21 mouse cellular contexts compared by ENCODE assay signal in genomic region chr2:166980161-166980560, GRCm38 (mm10). TPM values are rescaled to one million over a fixed set of nuclear protein-coding genes. Genes with fewer than 3 reads are reported as not detected.
A peak's percentile ranks its signal among the peaks of the same experiment; 100 is the strongest.
DNase-seq lines count a peak whose midpoint lies in the region; ATAC-seq and TF ChIP-seq lines count a peak whose summit lies in the region.
"Had no signal": no experiment of that assay in that cellular context is flagged by ENCODE, and none has a peak within 500 bp of the region (broad histone marks: within the 10 kb centered on the region; RNA-seq: fewer than 3 reads in every experiment).

No protein-coding gene starts in this region.

- no peak for TF ChIP-seq POLR2A in bone marrow macrophage, adult 2 months (IDR thresholded peaks at IDR 0.05; ENCODE audit: borderline replicate concordance, low read depth, low read length)

- 0 out of 2 replicates have a peak, but pooled peaks have one; percentile 39 for ATAC-seq in neutrophil, adult 5-6 weeks (ENCODE audit: extremely low read depth, insufficient number of reproducible peaks, low FRiP score, poor library complexity, severe bottlenecking)
- ATAC-seq: activated CD4-positive, CD25-positive, alpha-beta regulatory T cell, adult 4 months; hindbrain, postnatal 0 days; Patski had no signal

- peak overlapping the region; percentile 76 for H3K27ac ChIP-seq in bone marrow macrophage, adult 2 months (ENCODE audit: insufficient read depth, low read depth, low read length)
- peak overlapping the region; percentile 27 for H3K27ac ChIP-seq in macrophage
- H3K27ac ChIP-seq: embryonic facial prominence, embryonic 13.5 days; forebrain, embryonic 12.5 days; hindbrain, embryonic 13.5 days; hindbrain, postnatal 0 days had no signal

- WGBS in macrophage (ENCODE audit: missing documents), result 0% methylated on average over 2 of the region's 2 CpGs

- TF ChIP-seq CTCF in bone marrow macrophage, adult 2 months (IDR thresholded peaks at IDR 0.05; ENCODE audit: low read depth, low read length), result no peak

- H3K4me3 ChIP-seq in bone marrow macrophage, adult 2 months (ENCODE audit: insufficient read depth, low read length), result no peak overlapping the region
- H3K4me3 ChIP-seq in macrophage (ENCODE audit: inconsistent target), result no peak overlapping the region
- H3K4me3 ChIP-seq: embryonic facial prominence, embryonic 13.5 days; forebrain, embryonic 12.5 days; hindbrain, embryonic 13.5 days had no signal

- peak; percentile 57 for DNase-seq in A20 (ENCODE audit: low read depth, low spot score)
- DNase-seq in kidney, postnatal 14 days, result no peak
- DNase-seq in frontal cortex, postnatal 14 days (ENCODE audit: low spot score in 2 of 2), result no peak
- no peak for DNase-seq in heart, adult 11 months
- DNase-seq in gastrocnemius, postnatal 36 days, result no peak
- DNase-seq: adrenal gland, postnatal 36 days; cerebellum, adult 11 months; cerebellum, adult 8-10 months; cerebellum, postnatal 14 days; heart, postnatal 10 days; heart, postnatal 4 days; kidney, adult 18-20 months had no signal

- H3K4me1 ChIP-seq in bone marrow macrophage, adult 2 months (ENCODE audit: control insufficient read depth, insufficient read depth, low read length), result peaks cover 51% of the 10 kb centered on the region

- intact Hi-C loops in gastrocnemius, postnatal 36 days (cut with DNase I), result no loop called here

- H3K36me3 ChIP-seq in macrophage (ENCODE audit: inconsistent target), result no peaks in the 10 kb centered on the region
- H3K36me3 ChIP-seq: embryonic facial prominence, embryonic 13.5 days; forebrain, embryonic 12.5 days; hindbrain, embryonic 13.5 days had no signal

- H3K79me2 ChIP-seq in macrophage (ENCODE audit: inconsistent target), result peaks cover 99% of the 10 kb centered on the region

RNA-seq across cellular contexts. Expression of gene Stau1, which starts 15.9 kb away (rescaled TPM):
- polyA plus RNA-seq in bone marrow macrophage, adult 2 months (2012; ENCODE audit: insufficient read depth, insufficient read length, missing spikeins), result 48.7 and 51.2 TPM in 2 replicates
- total RNA-seq in macrophage (2018; cell fraction: chromatin; rRNA removed), result 100 to 1,000 TPM in 24 of 26 experiments, 10 to 100 TPM in 2; 98.0 to 265 (median 128) TPM
- total RNA-seq in macrophage (2018; cell fraction: cytosol; rRNA removed), result 10 to 100 TPM; 43.9 to 68.0 (median 53.0) TPM
- total RNA-seq in macrophage (2018; cell fraction: nucleus; rRNA removed), result 100 to 1,000 TPM in 3 of 26 experiments, 10 to 100 TPM in 23; 58.7 to 250 (median 84.6) TPM
- 33.2 to 69.7 TPM (median 44.1 TPM) in 3 replicates for polyA plus RNA-seq in macrophage (2018)
- total RNA-seq in neutrophil, adult 5-6 weeks (2017), result 64.5 and 67.0 TPM in 2 replicates
- total RNA-seq in gastrocnemius, postnatal 36 days (2021), result 10 to 100 TPM; 30.9 to 33.6 TPM

RNA-seq across cellular contexts. Expression of gene Ddx27, which starts 34.8 kb away (rescaled TPM):
- polyA plus RNA-seq in bone marrow macrophage, adult 2 months (2012; ENCODE audit: insufficient read depth, insufficient read length, missing spikeins), result 20.4 TPM in 2 replicates
- total RNA-seq in macrophage (2018; cell fraction: chromatin; rRNA removed), result 100 to 1,000 TPM in 1 of 26 experiments, 10 to 100 TPM in 25; 22.9 to 107 (median 48.0) TPM
- 10 to 100 TPM; 16.7 to 23.4 (median 20.4) TPM for total RNA-seq in macrophage (2018; cell fraction: cytosol; rRNA removed)
- 10 to 100 TPM; 16.6 to 64.4 (median 23.7) TPM for total RNA-seq in macrophage (2018; cell fraction: nucleus; rRNA removed)
- 15.6 to 38.1 TPM (median 33.2 TPM) in 3 replicates for polyA plus RNA-seq in macrophage (2018)
- total RNA-seq in neutrophil, adult 5-6 weeks (2017), result 49.1 and 51.3 TPM in 2 replicates
- 1 to 10 TPM; 6.1 to 8.3 TPM for total RNA-seq in gastrocnemius, postnatal 36 days (2021)
